Mouse (Mus musculus): ENCODE measurements around the gene Atp8a1. TPM values are rescaled to one million over a fixed set of nuclear protein-coding genes. Genes with fewer than 3 reads are reported as not detected.

Atp8a1 gene
- total RNA-seq, 2 experiments from 2014 or later = 19.2 to 20.3 TPM

DNA sequence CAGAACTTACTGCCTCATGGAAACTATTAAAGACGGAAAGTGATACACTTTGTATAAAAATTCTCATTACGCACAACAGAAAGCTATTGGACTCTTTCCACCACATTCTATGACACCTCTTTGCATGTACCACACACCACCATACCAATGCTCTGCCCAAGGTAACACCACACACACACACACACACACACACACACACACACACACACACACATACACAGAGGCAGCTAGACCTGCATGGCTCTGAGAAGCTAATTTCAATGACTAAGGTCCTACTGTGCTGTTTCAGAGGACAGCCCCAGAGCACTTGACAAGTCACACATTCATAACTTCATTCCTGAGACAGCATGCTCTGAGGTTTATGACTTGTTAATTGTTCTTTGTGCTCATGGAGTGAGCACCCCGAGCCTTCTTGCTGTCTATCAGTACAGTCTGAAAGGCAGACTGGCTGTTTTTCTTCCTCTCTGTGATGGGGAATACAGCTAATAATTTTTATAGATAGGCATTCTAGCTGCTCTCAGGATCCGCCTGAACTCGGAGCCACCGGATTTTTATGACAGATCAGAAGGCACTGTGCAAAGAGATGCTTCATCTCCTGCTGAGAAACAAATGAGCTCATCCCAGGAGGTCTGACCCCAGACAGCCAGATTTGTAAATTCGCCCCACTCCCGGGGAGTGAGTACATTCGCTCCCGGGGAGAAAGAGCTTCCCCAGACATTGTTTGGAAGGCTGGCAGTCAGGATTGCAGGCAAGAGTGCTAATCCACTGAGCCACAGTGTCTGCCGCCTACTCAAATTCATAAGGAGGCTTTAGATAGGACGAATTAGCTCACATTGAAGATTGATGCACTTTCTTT lies 150.3 kb downstream of the Atp8a1 start:
- DNase-seq = peak; percentile 25
- intact Hi-C loops (cut with DNase I) = no loop called here

DNA sequence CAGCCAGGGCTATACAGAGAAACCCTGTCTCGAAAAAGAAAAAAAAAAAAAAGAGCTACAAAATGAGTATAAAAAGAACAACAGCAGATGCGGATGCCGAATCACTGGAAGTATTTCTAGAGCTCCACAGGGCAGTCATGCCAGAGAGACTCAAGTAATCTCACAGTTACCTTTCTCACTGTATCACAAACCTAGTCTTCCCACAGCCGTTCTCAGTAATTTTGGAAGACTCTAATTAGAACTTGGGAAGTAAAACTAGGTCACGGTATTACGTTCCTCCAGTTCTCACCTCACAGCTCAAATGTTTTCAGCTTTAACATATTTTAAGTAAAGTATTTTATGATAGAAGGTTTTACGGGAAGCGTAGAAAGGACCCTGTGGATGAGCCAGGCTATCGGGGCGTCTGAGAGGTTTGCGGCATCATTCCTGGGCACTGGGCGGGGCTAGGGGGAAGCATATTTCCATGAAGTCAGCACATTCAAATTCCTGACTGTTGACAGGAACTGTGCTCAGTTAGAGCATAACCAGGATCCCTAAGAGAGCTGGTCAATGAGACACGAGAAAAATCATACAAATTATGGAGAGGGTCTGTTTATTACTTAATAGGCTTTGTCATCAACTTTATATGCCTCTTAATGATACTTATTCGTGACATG lies 152.1 kb downstream of the Atp8a1 start:
- DNase-seq = peak; percentile 40 to 41
- intact Hi-C loops (cut with DNase I) = no loop called here

- DNase-seq = no peak
- intact Hi-C loops (cut with DNase I) = no loop called here
These were observed 156.9 kb downstream of the Atp8a1 start for GRCm38 (mm10) chr5:67690336-67690735.

- intact Hi-C loops (cut with DNase I) = no loop called here
- no peak for DNase-seq
These were observed 159.2 kb downstream of the Atp8a1 start for GRCm38 (mm10) chr5:67688001-67688400.

GRCm38 (mm10) chr5:67685906-67686305 lies 161.3 kb downstream of the Atp8a1 start:
- intact Hi-C loops (cut with DNase I) = no loop called here
- DNase-seq = no peak

- no peak for DNase-seq
- intact Hi-C loops (cut with DNase I) = no loop called here
These were observed 161.8 kb downstream of the Atp8a1 start for GRCm38 (mm10) chr5:67685461-67685860.

GRCm38 (mm10) chr5:67678819-67679218 lies 168.4 kb downstream of the Atp8a1 start:
- intact Hi-C loops (cut with DNase I) = no loop called here
- DNase-seq = no peak

GRCm38 (mm10) chr5:67673008-67673407 lies 174.2 kb downstream of the Atp8a1 start:
- intact Hi-C loops (cut with DNase I) = no loop called here
- no peak for DNase-seq

GRCm38 (mm10) chr5:67670158-67670557 lies 177.1 kb downstream of the Atp8a1 start:
- intact Hi-C loops (cut with DNase I) = no loop called here
- DNase-seq = no peak

DNA sequence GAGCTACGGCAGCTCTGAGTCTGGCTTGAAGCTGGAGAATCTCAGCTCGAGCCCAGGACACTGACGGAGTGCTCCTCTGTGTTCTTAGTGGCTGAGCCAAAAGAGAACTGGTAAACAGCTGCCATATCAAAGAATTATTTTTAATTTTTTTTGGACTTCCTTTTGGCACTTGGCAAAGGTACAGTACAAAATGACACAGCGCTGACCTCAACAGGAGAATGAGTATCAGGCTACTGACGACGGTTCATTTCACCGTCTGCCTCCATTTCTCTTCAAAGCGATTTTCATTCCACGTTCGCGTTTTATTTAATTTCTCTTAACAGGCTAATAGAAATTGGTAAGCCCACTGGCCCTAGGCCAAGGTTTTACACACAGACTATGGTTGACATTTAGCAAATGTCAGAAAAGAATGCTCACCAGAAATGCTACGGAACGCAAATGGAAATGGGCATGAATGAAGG lies 177.8 kb downstream of the Atp8a1 start:
- DNase-seq = peak; percentile 34 to 36
- intact Hi-C loops (cut with DNase I) = no loop called here

DNA sequence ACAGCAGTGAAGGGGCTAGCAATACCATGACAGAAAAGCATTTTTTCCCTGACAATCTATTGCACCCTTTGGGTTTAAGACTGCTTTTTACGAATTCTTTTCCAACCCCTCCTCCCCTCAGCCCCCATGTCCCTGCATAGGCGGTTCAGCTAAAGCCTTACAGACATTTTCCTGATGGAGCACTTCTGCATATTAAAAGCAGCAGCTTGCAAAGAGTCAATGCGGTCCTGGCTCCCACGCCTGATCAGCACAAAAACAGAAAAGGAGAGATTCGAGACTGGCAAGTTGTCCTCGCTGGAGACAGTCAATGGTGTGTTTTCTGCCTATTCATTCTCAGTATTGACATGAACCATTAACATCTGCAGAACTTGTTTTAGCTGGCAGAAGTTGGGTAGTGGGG lies 184.5 kb downstream of the Atp8a1 start:
- DNase-seq = no peak
- intact Hi-C loops (cut with DNase I) = no loop called here

- no peak for DNase-seq
- intact Hi-C loops (cut with DNase I) = no loop called here
These were observed 187.4 kb downstream of the Atp8a1 start for GRCm38 (mm10) chr5:67659864-67660263.

DNA sequence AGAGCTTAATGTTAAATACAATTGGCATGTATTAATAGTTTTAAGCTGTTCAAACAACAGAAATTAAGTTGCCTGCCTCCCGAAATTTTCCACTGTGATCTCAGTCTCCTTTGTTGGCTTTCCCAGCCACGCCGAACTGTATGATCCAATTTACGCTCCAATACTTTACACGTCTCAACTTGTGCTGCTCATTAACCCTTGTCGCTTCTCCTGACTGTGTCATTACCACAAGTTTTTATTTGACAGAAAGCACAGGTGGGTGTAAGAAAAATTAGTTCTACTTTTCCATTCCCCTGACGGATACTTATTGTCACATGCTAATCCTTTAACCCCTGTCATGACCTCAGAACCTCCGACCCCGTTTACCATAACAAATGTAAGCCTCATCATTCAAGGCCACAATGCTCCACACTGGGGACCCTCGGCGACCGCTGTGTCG lies 190.4 kb downstream of the Atp8a1 start:
- DNase-seq = no peak
- intact Hi-C loops (cut with DNase I) = no loop called here

- DNase-seq = no peak
- intact Hi-C loops (cut with DNase I) = no loop called here
These were observed 191.3 kb downstream of the Atp8a1 start for GRCm38 (mm10) chr5:67655696-67656519.

GRCm38 (mm10) chr5:67654572-67654971 lies 192.7 kb downstream of the Atp8a1 start:
- intact Hi-C loops (cut with DNase I) = no loop called here
- no peak for DNase-seq

GRCm38 (mm10) chr5:67653543-67653942 lies 193.7 kb downstream of the Atp8a1 start:
- intact Hi-C loops (cut with DNase I) = no loop called here

GRCm38 (mm10) chr5:67652468-67652867 lies 194.8 kb downstream of the Atp8a1 start:
- no peak for DNase-seq
- intact Hi-C loops (cut with DNase I) = no loop called here

More at GRCm38 (mm10) chr5:67653543-67653942, 193.7 kb downstream of the Atp8a1 start:
- DNase-seq = no peak

DNA sequence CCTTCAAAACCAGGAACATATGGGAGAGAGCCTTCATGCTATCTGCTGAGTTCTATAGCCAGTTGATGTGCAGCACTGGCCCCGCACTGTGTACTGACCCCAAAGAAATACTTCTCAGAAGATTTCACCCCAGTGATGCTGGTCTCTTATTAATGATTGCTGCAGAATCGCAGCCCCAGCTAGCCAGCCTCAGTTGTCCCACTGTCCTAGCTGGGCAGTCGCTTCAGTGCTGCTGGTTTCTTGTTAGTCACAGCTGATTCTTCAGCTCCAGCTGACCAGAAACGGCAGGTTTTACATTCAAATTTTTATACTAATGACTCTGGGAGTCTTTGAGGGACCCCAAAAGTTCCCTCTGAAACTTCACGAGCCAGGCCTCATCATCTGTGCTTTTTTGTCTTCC lies 197.2 kb downstream of the Atp8a1 start:
- intact Hi-C loops (cut with DNase I) = no loop called here

GRCm38 (mm10) chr5:67649156-67649555 lies 198.1 kb downstream of the Atp8a1 start:
- no peak for DNase-seq
- intact Hi-C loops (cut with DNase I) = no loop called here

More for the DNA sequence above, 197.2 kb downstream of the Atp8a1 start:
- DNase-seq = no peak

DNA sequence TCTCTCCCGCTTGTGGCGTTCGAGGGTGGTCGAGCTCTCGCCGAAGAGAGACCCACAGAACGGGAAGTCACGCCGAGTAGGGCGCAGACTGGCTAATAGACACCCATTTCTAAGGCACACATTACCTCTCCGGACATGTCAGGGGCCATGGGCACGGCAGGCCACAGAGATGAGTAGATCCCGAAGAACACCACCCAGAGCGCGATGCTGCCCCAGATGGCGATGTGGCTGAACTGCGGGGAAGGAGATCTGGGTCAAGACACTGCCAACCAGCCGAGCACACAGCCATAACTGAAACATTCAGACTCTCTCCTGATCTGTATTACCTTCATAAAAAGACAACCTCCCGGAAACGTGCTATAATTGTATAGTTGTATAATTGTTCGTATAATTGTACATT lies 199.7 kb downstream of the Atp8a1 start:
- peak in 1 of 2 experiments; percentile 8 for DNase-seq

More for the DNA sequence above, 199.7 kb downstream of the Atp8a1 start:
- intact Hi-C loops (cut with DNase I) = no loop called here
